Mouse (Mus musculus): ENCODE data around the gene Rbm12. TPM values are rescaled to one million over a fixed set of nuclear protein-coding genes. Genes with fewer than 3 reads are reported as not detected.

Gene Rbm12
- polyA plus RNA-seq, 1 experiment from 2014 or later: 42.9 TPM

- Histone ChIP-seq H3K9ac (ENCODE audit: low read length) (no peak overlapping the region), H3K4me2 (ENCODE audit: low read depth, severe bottlenecking) (no peak overlapping the region), H3K9me3 (ENCODE audit: control insufficient read depth, low read length) (no peaks in the 10 kb centered on the region), H3K4me3 (ENCODE audit: low read depth, low read length) (no peak overlapping the region), H3K27ac (replicated peaks; ENCODE audit: low read depth, low read length) (no peak overlapping the region), H3K36me3 (ENCODE audit: control insufficient read depth, insufficient read depth, low read length) (no peaks in the 10 kb centered on the region; the same call in 1 of the 2 replicates), H3K4me1 (ENCODE audit: control insufficient read depth, insufficient read depth, low read length) (no peaks in the 10 kb centered on the region), H3K27me3 (ENCODE audit: control insufficient read depth, insufficient read depth, low read length) (no peaks in the 10 kb centered on the region)
- no peak for DNase-seq (ENCODE audit: low spot score)
- ATAC-seq (ENCODE audit: insufficient number of reproducible peaks, low FRiP score, low TSS enrichment, low read depth): no peak
- WGBS: 97% methylated on average over 1 of the region's 1 CpGs
Observed at GRCm38 (mm10) chr2:156089799-156090198, 22.0 kb downstream of the Rbm12 start.

DNA sequence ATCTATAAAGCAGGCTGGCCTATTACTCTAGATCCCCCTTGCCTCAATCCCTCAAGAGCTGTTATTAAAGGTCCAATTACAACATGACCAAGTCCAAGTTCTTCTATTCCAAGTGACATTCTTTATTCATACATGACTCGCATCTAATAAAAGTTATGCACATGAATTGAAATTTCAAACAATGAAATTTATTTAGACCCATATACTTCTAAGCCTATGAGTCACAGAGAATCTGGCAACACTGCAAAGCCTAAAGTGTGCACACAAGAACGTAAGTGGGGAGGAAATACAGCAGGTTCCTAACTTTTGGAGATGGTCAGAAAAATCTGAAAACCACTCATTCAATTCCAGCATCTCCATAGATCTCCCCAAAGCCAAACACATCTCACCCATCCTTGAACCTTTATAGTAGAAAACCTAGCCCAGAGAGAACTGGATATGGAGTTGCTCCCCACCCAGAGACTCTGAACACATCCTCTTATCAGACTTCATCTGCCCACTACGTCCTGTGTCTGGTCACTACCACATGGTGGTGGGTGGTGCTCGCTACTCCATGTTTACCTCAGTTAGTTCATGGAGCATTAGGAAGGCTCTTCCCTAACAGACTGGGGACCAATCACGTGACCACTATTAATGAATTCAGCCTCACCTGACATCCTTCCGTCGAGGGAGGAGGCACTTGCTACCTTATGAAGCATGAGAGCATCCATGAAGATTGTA, 24.2 kb downstream of the Rbm12 start:
- Histone ChIP-seq H3K36me3 (ENCODE audit: control insufficient read depth, insufficient read depth, low read length) (no peaks in the 10 kb centered on the region), H3K27me3 (ENCODE audit: control insufficient read depth, insufficient read depth, low read length) (no peaks in the 10 kb centered on the region), H3K4me3 (ENCODE audit: low read depth, low read length) (no peak overlapping the region), H3K9me3 (ENCODE audit: control insufficient read depth, low read length) (no peaks in the 10 kb centered on the region), H3K9ac (ENCODE audit: low read length) (no peak overlapping the region), H3K4me1 (ENCODE audit: control insufficient read depth, insufficient read depth, low read length) (no peaks in the 10 kb centered on the region), H3K4me2 (ENCODE audit: low read depth, severe bottlenecking) (no peak overlapping the region), H3K27ac (replicated peaks; ENCODE audit: low read depth, low read length) (no peak overlapping the region)
- WGBS: 90% methylated on average over 7 of the region's 7 CpGs
- ATAC-seq (ENCODE audit: insufficient number of reproducible peaks, low FRiP score, low TSS enrichment, low read depth): no peak
- no peak for DNase-seq (ENCODE audit: low spot score)

DNA sequence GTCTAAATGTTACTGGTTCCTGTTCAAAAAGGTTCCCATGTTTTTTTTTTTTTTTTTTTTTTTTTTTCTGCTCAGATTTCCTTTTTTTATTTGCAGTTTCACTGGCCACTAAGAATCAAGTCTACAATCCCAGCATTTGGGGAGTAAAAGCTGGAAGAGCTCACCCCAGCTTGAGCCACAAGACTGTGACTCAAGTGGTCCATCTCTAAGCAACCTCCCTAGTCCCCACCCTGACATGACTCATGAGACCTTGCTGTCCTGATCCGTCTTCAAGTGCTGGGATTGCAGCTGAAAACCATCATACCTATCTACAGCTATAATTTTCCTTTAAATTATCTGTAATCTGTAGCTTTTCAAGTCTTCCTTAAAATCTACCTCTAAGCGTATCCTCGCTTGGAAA, 27.2 kb downstream of the Rbm12 start:
- WGBS: 94% methylated on average over 3 of the region's 3 CpGs
- H3K27me3 ChIP-seq (ENCODE audit: control insufficient read depth, insufficient read depth, low read length): no peaks in the 10 kb centered on the region
- no peaks in the 10 kb centered on the region; the same call in 1 of the 2 replicates for H3K4me1 ChIP-seq (ENCODE audit: control insufficient read depth, insufficient read depth, low read length)
- no peak overlapping the region for H3K9ac ChIP-seq (ENCODE audit: low read length)
- no peaks in the 10 kb centered on the region; the same call in 1 of the 2 replicates for H3K36me3 ChIP-seq (ENCODE audit: control insufficient read depth, insufficient read depth, low read length)
- no peaks in the 10 kb centered on the region for H3K9me3 ChIP-seq (ENCODE audit: control insufficient read depth, low read length)
- no peak overlapping the region for H3K4me2 ChIP-seq (ENCODE audit: low read depth, severe bottlenecking)
- DNase-seq (ENCODE audit: low spot score): no peak
- no peak for ATAC-seq (ENCODE audit: insufficient number of reproducible peaks, low FRiP score, low TSS enrichment, low read depth)
- no peak overlapping the region for H3K4me3 ChIP-seq (ENCODE audit: low read depth, low read length)
- no peak overlapping the region for H3K27ac ChIP-seq (replicated peaks; ENCODE audit: low read depth, low read length)

- Histone ChIP-seq H3K4me3 (ENCODE audit: low read depth, low read length) (no peak overlapping the region), H3K27ac (replicated peaks; ENCODE audit: low read depth, low read length) (no peak overlapping the region), H3K9me3 (ENCODE audit: control insufficient read depth, low read length) (no peaks in the 10 kb centered on the region), H3K36me3 (ENCODE audit: control insufficient read depth, insufficient read depth, low read length) (peaks cover 15% of the 10 kb centered on the region), H3K9ac (ENCODE audit: low read length) (no peak overlapping the region), H3K4me2 (ENCODE audit: low read depth, severe bottlenecking) (no peak overlapping the region), H3K4me1 (ENCODE audit: control insufficient read depth, insufficient read depth, low read length) (no peaks in the 10 kb centered on the region; the same call in 1 of the 2 replicates), H3K27me3 (ENCODE audit: control insufficient read depth, insufficient read depth, low read length) (no peaks in the 10 kb centered on the region)
- 90% methylated on average over 7 of the region's 7 CpGs for WGBS
- ATAC-seq (ENCODE audit: insufficient number of reproducible peaks, low FRiP score, low TSS enrichment, low read depth) (no peak), DNase-seq (ENCODE audit: low spot score) (no peak)
Observed at GRCm38 (mm10) chr2:156080391-156080790, 31.4 kb downstream of the Rbm12 start.

GRCm38 (mm10) chr2:156079674-156080073, 32.1 kb downstream of the Rbm12 start:
- WGBS: 55% methylated on average over 4 of the region's 4 CpGs
- Histone ChIP-seq H3K27me3 (ENCODE audit: control insufficient read depth, insufficient read depth, low read length) (no peaks in the 10 kb centered on the region), H3K9me3 (ENCODE audit: control insufficient read depth, low read length) (no peaks in the 10 kb centered on the region), H3K4me3 (ENCODE audit: low read depth, low read length) (no peak overlapping the region), H3K4me1 (ENCODE audit: control insufficient read depth, insufficient read depth, low read length) (no peaks in the 10 kb centered on the region; the same call in 1 of the 2 replicates), H3K9ac (ENCODE audit: low read length) (no peak overlapping the region), H3K4me2 (ENCODE audit: low read depth, severe bottlenecking) (no peak overlapping the region), H3K36me3 (ENCODE audit: control insufficient read depth, insufficient read depth, low read length) (peaks cover 17% of the 10 kb centered on the region), H3K27ac (replicated peaks; ENCODE audit: low read depth, low read length) (no peak overlapping the region)
- ATAC-seq (ENCODE audit: insufficient number of reproducible peaks, low FRiP score, low TSS enrichment, low read depth) (no peak), DNase-seq (ENCODE audit: low spot score) (no peak)

DNA sequence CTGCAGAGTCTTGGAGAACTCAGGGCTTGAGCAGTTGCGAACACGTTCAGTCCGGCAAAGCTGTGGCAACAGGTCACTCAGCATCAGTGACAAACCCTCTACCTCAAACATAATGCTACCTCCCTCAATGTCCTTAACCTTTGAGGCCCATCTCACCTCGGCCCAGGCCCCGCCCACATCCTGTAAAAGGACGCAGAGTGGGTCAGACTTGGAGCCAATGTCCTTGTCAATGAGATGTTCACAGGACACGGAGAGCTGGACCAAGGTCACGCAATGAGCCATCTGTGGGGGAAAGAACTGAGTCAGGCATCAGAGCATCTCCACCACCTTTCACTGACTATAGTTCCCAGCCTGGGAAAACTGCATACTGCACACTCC, 32.6 kb downstream of the Rbm12 start:
- H3K9me3 ChIP-seq (ENCODE audit: control insufficient read depth, low read length): no peaks in the 10 kb centered on the region
- H3K36me3 ChIP-seq (ENCODE audit: control insufficient read depth, insufficient read depth, low read length): peaks cover 20% of the 10 kb centered on the region
- H3K4me3 ChIP-seq (ENCODE audit: low read depth, low read length): no peak overlapping the region
- H3K27ac ChIP-seq (replicated peaks; ENCODE audit: low read depth, low read length): no peak overlapping the region
- H3K9ac ChIP-seq (ENCODE audit: low read length): no peak overlapping the region
- ATAC-seq (ENCODE audit: insufficient number of reproducible peaks, low FRiP score, low TSS enrichment, low read depth) (no peak), DNase-seq (ENCODE audit: low spot score) (no peak)
- no peak overlapping the region for H3K4me2 ChIP-seq (ENCODE audit: low read depth, severe bottlenecking)
- no peaks in the 10 kb centered on the region for H3K27me3 ChIP-seq (ENCODE audit: control insufficient read depth, insufficient read depth, low read length)
- H3K4me1 ChIP-seq (ENCODE audit: control insufficient read depth, insufficient read depth, low read length): no peaks in the 10 kb centered on the region; the same call in 1 of the 2 replicates
- 91% methylated on average over 8 of the region's 8 CpGs for WGBS

DNA sequence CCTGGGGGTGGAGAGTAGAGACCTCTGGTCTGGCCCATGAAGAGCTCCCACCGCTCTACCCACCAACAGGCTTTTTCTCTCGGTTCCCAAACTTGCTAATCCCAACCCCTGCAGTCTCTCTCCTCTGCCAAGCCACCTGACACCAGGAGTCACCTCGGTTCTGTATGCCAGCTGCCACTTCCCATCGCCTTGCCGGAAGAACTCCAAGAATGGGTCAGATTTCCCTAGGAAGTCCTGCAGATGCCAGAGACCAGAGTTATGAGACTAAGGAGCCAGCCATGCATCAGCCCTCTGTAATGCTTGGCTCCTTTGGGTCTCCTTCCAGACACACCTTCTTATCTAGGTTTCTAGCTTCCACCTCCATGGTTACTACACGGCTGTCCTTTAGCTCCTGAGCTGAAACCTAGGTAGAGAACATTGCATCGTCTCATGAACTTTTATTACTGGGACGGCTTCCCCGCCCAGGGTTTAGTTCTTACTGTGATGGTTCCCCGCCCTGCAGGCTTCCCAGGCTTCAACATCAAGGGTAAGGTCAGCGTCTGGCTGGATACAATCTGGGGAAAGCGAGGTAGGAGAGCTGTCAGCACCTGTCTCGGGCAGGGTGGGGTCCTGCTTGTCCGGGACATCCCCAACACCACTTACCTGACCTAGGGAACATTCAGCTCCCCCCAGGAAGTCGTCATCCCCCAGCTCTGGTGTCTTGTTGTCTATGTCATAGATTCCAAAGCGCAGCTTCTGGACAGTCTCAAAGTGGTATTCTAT, 33.2 kb downstream of the Rbm12 start:
- Histone ChIP-seq H3K36me3 (ENCODE audit: control insufficient read depth, insufficient read depth, low read length) (peaks cover 25% of the 10 kb centered on the region), H3K27me3 (ENCODE audit: control insufficient read depth, insufficient read depth, low read length) (no peaks in the 10 kb centered on the region), H3K4me3 (ENCODE audit: low read depth, low read length) (no peak overlapping the region), H3K4me2 (ENCODE audit: low read depth, severe bottlenecking) (no peak overlapping the region), H3K9ac (ENCODE audit: low read length) (no peak overlapping the region), H3K4me1 (ENCODE audit: control insufficient read depth, insufficient read depth, low read length) (no peaks in the 10 kb centered on the region; the same call in 1 of the 2 replicates), H3K27ac (replicated peaks; ENCODE audit: low read depth, low read length) (no peak overlapping the region), H3K9me3 (ENCODE audit: control insufficient read depth, low read length) (no peaks in the 10 kb centered on the region)
- 88% methylated on average over 16 of the region's 16 CpGs for WGBS
- DNase-seq (ENCODE audit: low spot score) (no peak), ATAC-seq (ENCODE audit: insufficient number of reproducible peaks, low FRiP score, low TSS enrichment, low read depth) (no peak)

GRCm38 (mm10) chr2:156077461-156077860, 34.3 kb downstream of the Rbm12 start:
- DNase-seq (ENCODE audit: low spot score): no peak
- no peaks in the 10 kb centered on the region for H3K9me3 ChIP-seq (ENCODE audit: control insufficient read depth, low read length)
- H3K9ac ChIP-seq (ENCODE audit: low read length): no peak overlapping the region
- no peak overlapping the region for H3K27ac ChIP-seq (replicated peaks; ENCODE audit: low read depth, low read length)
- 89% methylated on average over 7 of the region's 7 CpGs for WGBS
- H3K36me3 ChIP-seq (ENCODE audit: control insufficient read depth, insufficient read depth, low read length): peaks cover 28% of the 10 kb centered on the region
- no peak for ATAC-seq (ENCODE audit: insufficient number of reproducible peaks, low FRiP score, low TSS enrichment, low read depth)
- no peaks in the 10 kb centered on the region; the same call in 1 of the 2 replicates for H3K4me1 ChIP-seq (ENCODE audit: control insufficient read depth, insufficient read depth, low read length)
- H3K27me3 ChIP-seq (ENCODE audit: control insufficient read depth, insufficient read depth, low read length): no peaks in the 10 kb centered on the region
- no peak overlapping the region for H3K4me3 ChIP-seq (ENCODE audit: low read depth, low read length)
- H3K4me2 ChIP-seq (ENCODE audit: low read depth, severe bottlenecking): no peak overlapping the region
